Mouse (Mus musculus): ENCODE results near the gene Macrod2. TPM values are rescaled to one million over a fixed set of nuclear protein-coding genes. Genes with fewer than 3 reads are reported as not detected.

Macrod2 gene
- polyA plus RNA-seq, 2 experiments, result 2.1 to 7.7 TPM

GRCm38 (mm10) chr2:141698320-141698719 is 1303.2 kb downstream of the Macrod2 start:
- ATAC-seq (ENCODE audit: insufficient read depth) (no peak), DNase-seq (ENCODE audit: low read depth in 3 of 3, low spot score in 3 of 3) (no peak)
- WGBS (ENCODE audit: insufficient replicate concordance), result 59% methylated on average over 4 of the region's 4 CpGs
- Histone ChIP-seq H3K4me3 (ENCODE audit: insufficient read depth in 1 of 2, low read depth in 2 of 2, low read length in 2 of 2) (no peak overlapping the region), H3K9ac (replicated peaks) (no peak overlapping the region), H3K27me3 (ENCODE audit: control insufficient read depth, insufficient read depth, low read length) (no peaks in the 10 kb centered on the region), H3K4me1 (replicated peaks; ENCODE audit: control insufficient read depth in 2 of 2, insufficient read depth in 2 of 2, low read length in 1 of 2) (no peaks in the 10 kb centered on the region), H3K4me2 (ENCODE audit: low read depth) (no peak overlapping the region), H3K27ac (no peak overlapping the region), H3K9me3 (ENCODE audit: control insufficient read depth, low read length) (no peaks in the 10 kb centered on the region), H3K36me3 (replicated peaks; ENCODE audit: control insufficient read depth, insufficient read depth, low read depth) (no peaks in the 10 kb centered on the region)
- no peak for TF ChIP-seq CTCF (IDR thresholded peaks at IDR 0.05; ENCODE audit: low read depth)
- TF ChIP-seq EP300 (IDR thresholded peaks at IDR 0.05; ENCODE audit: low read depth), result no peak

GRCm38 (mm10) chr2:141700759-141701452 is 1305.8 kb downstream of the Macrod2 start:
- H3K4me3 ChIP-seq (ENCODE audit: insufficient read depth in 1 of 2, low read depth in 2 of 2, low read length in 2 of 2), result no peak overlapping the region
- 47% methylated on average over 7 of the region's 7 CpGs for WGBS (ENCODE audit: insufficient replicate concordance)

GRCm38 (mm10) chr2:141711785-141712184 is 1316.7 kb downstream of the Macrod2 start:
- WGBS (ENCODE audit: insufficient replicate concordance), result 53% methylated on average over 2 of the region's 2 CpGs
- no peak for ATAC-seq (ENCODE audit: insufficient read depth)

More at GRCm38 (mm10) chr2:141700759-141701452, 1305.8 kb downstream of the Macrod2 start:
- Histone ChIP-seq H3K4me2 (ENCODE audit: low read depth) (no peak overlapping the region), H3K36me3 (replicated peaks; ENCODE audit: control insufficient read depth, insufficient read depth, low read depth) (no peaks in the 10 kb centered on the region), H3K27ac (no peak overlapping the region), H3K9ac (replicated peaks) (no peak overlapping the region), H3K27me3 (ENCODE audit: control insufficient read depth, insufficient read depth, low read length) (no peaks in the 10 kb centered on the region), H3K4me1 (replicated peaks; ENCODE audit: control insufficient read depth in 2 of 2, insufficient read depth in 2 of 2, low read length in 1 of 2) (no peaks in the 10 kb centered on the region), H3K9me3 (ENCODE audit: control insufficient read depth, low read length) (no peaks in the 10 kb centered on the region)
- TF ChIP-seq CTCF (IDR thresholded peaks at IDR 0.05; ENCODE audit: low read depth), result no peak
- DNase-seq (ENCODE audit: low read depth in 3 of 3, low spot score in 3 of 3) (no peak), ATAC-seq (ENCODE audit: insufficient read depth) (no peak)

GRCm38 (mm10) chr2:141712265-141712664 is 1317.2 kb downstream of the Macrod2 start:
- Histone ChIP-seq H3K4me1 (replicated peaks; ENCODE audit: control insufficient read depth in 2 of 2, insufficient read depth in 2 of 2, low read length in 1 of 2) (no peaks in the 10 kb centered on the region), H3K9me3 (ENCODE audit: control insufficient read depth, low read length) (no peaks in the 10 kb centered on the region), H3K27me3 (ENCODE audit: control insufficient read depth, insufficient read depth, low read length) (no peaks in the 10 kb centered on the region), H3K4me2 (ENCODE audit: low read depth) (no peak overlapping the region), H3K9ac (replicated peaks) (no peak overlapping the region), H3K4me3 (ENCODE audit: insufficient read depth in 1 of 2, low read depth in 2 of 2, low read length in 2 of 2) (no peak overlapping the region), H3K27ac (no peak overlapping the region), H3K36me3 (replicated peaks; ENCODE audit: control insufficient read depth, insufficient read depth, low read depth) (no peaks in the 10 kb centered on the region)
- no peak for ATAC-seq (ENCODE audit: insufficient read depth)
- no peak for DNase-seq (ENCODE audit: low read depth in 3 of 3, low spot score in 3 of 3)
- WGBS (ENCODE audit: insufficient replicate concordance), result 58% methylated on average over 4 of the region's 4 CpGs
- TF ChIP-seq EP300 (IDR thresholded peaks at IDR 0.05; ENCODE audit: low read depth) (no peak), CTCF (IDR thresholded peaks at IDR 0.05; ENCODE audit: low read depth) (no peak)

More at GRCm38 (mm10) chr2:141711785-141712184, 1316.7 kb downstream of the Macrod2 start:
- Histone ChIP-seq H3K9ac (replicated peaks) (no peak overlapping the region), H3K4me1 (replicated peaks; ENCODE audit: control insufficient read depth in 2 of 2, insufficient read depth in 2 of 2, low read length in 1 of 2) (no peaks in the 10 kb centered on the region), H3K27me3 (ENCODE audit: control insufficient read depth, insufficient read depth, low read length) (no peaks in the 10 kb centered on the region), H3K4me2 (ENCODE audit: low read depth) (no peak overlapping the region), H3K36me3 (replicated peaks; ENCODE audit: control insufficient read depth, insufficient read depth, low read depth) (no peaks in the 10 kb centered on the region), H3K4me3 (ENCODE audit: insufficient read depth in 1 of 2, low read depth in 2 of 2, low read length in 2 of 2) (no peak overlapping the region), H3K27ac (no peak overlapping the region), H3K9me3 (ENCODE audit: control insufficient read depth, low read length) (no peaks in the 10 kb centered on the region)
- TF ChIP-seq CTCF (IDR thresholded peaks at IDR 0.05; ENCODE audit: low read depth) (no peak), EP300 (IDR thresholded peaks at IDR 0.05; ENCODE audit: low read depth) (no peak)
- no peak for DNase-seq (ENCODE audit: low read depth in 3 of 3, low spot score in 3 of 3)

GRCm38 (mm10) chr2:141715061-141715460 is 1320.0 kb downstream of the Macrod2 start:
- Histone ChIP-seq H3K4me1 (replicated peaks; ENCODE audit: control insufficient read depth in 2 of 2, insufficient read depth in 2 of 2, low read length in 1 of 2) (no peaks in the 10 kb centered on the region), H3K36me3 (replicated peaks; ENCODE audit: control insufficient read depth, insufficient read depth, low read depth) (no peaks in the 10 kb centered on the region), H3K9ac (replicated peaks) (no peak overlapping the region), H3K4me3 (ENCODE audit: insufficient read depth in 1 of 2, low read depth in 2 of 2, low read length in 2 of 2) (no peak overlapping the region), H3K27me3 (ENCODE audit: control insufficient read depth, insufficient read depth, low read length) (no peaks in the 10 kb centered on the region), H3K4me2 (ENCODE audit: low read depth) (no peak overlapping the region), H3K9me3 (ENCODE audit: control insufficient read depth, low read length) (no peaks in the 10 kb centered on the region), H3K27ac (no peak overlapping the region)
- no peak for DNase-seq (ENCODE audit: low read depth in 3 of 3, low spot score in 3 of 3)
- no peak for ATAC-seq (ENCODE audit: insufficient read depth)
- TF ChIP-seq EP300 (IDR thresholded peaks at IDR 0.05; ENCODE audit: low read depth) (no peak), CTCF (IDR thresholded peaks at IDR 0.05; ENCODE audit: low read depth) (no peak)
- 55% methylated on average over 3 of the region's 3 CpGs for WGBS (ENCODE audit: insufficient replicate concordance)
